Mouse (Mus musculus) myocyte (in vitro differentiated cells): Measurements from ENCODE around the gene F5.

Source experiments
- E2F4 ChIP-seq: IDR thresholded peaks from one replicate; pipeline ENCODE4 v1.6.1; 2011; ENCODE audit warnings: mild to moderate bottlenecking, control low read depth, moderate library complexity; ENCODE audit not compliant: insufficient read depth
- MAX ChIP-seq: IDR thresholded peaks from one replicate; pipeline ENCODE4 v1.6.1; 2011; ENCODE audit warnings: low read depth, mild to moderate bottlenecking, control low read depth
- MYOD1 ChIP-seq, 3 experiments: IDR thresholded peaks; one replicate each; pipeline ENCODE4 v1.6.1; 2011; ENCODE audit warnings: control low read depth in 2 of 3, low read depth in 2 of 3, mild to moderate bottlenecking in 2 of 3, moderate library complexity in 1 of 3; ENCODE audit not compliant: insufficient read length in 2 of 3, control insufficient read depth in 1 of 3
- POLR2A ChIP-seq: IDR thresholded peaks from one replicate; pipeline ENCODE4 v1.6.1; 2011; ENCODE audit warnings: low read depth, mild to moderate bottlenecking, control low read depth, moderate library complexity; ENCODE audit not compliant: insufficient read length
- POLR2AphosphoS2 ChIP-seq: IDR thresholded peaks from one replicate; pipeline ENCODE4 v1.6.1; 2011; ENCODE audit warnings: low read depth, control low read depth; ENCODE audit not compliant: insufficient read length
- TCF12 ChIP-seq: IDR thresholded peaks from one replicate; pipeline ENCODE4 v1.6.1; 2011; ENCODE audit warnings: mild to moderate bottlenecking, control low read depth; ENCODE audit not compliant: poor library complexity, insufficient read depth, severe bottlenecking

GRCm38 (mm10) chr1:164249332-164249711 lies 97.7 kb downstream of the F5 start:
- TF ChIP-seq TCF12 (no peak), POLR2A (no peak), E2F4 (no peak), POLR2AphosphoS2 (no peak), MAX (no peak), MYOD1 (IDR thresholded peaks at IDR 0.05; ENCODE audit: control insufficient read depth in 1 of 3, insufficient read length in 2 of 3, low read depth in 2 of 3) (no peak)
